Mouse (Mus musculus) left cerebral cortex, adult 9 months (tissue): ENCODE results near the gene Grid1.

Experiments
- DNase-seq, 2 experiments: peaks; one replicate each; pipeline ENCODE4 v3.0.0; 2022; ENCODE audit warnings: low spot score in 2 of 2

Gene Grid1

GRCm38 (mm10) chr14:35009074-35009473 is 189.2 kb downstream of the Grid1 start:
- no peak for DNase-seq

- DNase-seq, result no peak
Observed at GRCm38 (mm10) chr14:35026686-35027085, 206.8 kb downstream of the Grid1 start.

- DNase-seq, result no peak
Observed at GRCm38 (mm10) chr14:35027501-35028140, 207.7 kb downstream of the Grid1 start.

GRCm38 (mm10) chr14:35029626-35030025 is 209.7 kb downstream of the Grid1 start:
- DNase-seq, result no peak

- no peak for DNase-seq
Observed at GRCm38 (mm10) chr14:35030271-35030670, 210.4 kb downstream of the Grid1 start.

GRCm38 (mm10) chr14:35032283-35032682 is 212.4 kb downstream of the Grid1 start:
- no peak for DNase-seq

GRCm38 (mm10) chr14:35044268-35044667 is 224.4 kb downstream of the Grid1 start:
- no peak for DNase-seq

- DNase-seq, result peak in 1 of 2 experiments; percentile 36
Observed at GRCm38 (mm10) chr14:35044918-35045698, 225.2 kb downstream of the Grid1 start.

- DNase-seq, result no peak
Observed at GRCm38 (mm10) chr14:35049231-35049630, 229.3 kb downstream of the Grid1 start.

GRCm38 (mm10) chr14:35054139-35054538 is 234.2 kb downstream of the Grid1 start:
- no peak for DNase-seq

- DNase-seq, result peak; percentile 32 to 53
Observed at GRCm38 (mm10) chr14:35074636-35075035, 254.7 kb downstream of the Grid1 start.

GRCm38 (mm10) chr14:35079954-35080353 is 260.0 kb downstream of the Grid1 start:
- DNase-seq, result no peak

GRCm38 (mm10) chr14:35092646-35093045 is 272.7 kb downstream of the Grid1 start:
- no peak for DNase-seq

- no peak for DNase-seq
Observed at GRCm38 (mm10) chr14:35093561-35094186, 273.8 kb downstream of the Grid1 start.

- no peak for DNase-seq
Observed at GRCm38 (mm10) chr14:35095506-35096059, 275.7 kb downstream of the Grid1 start.

GRCm38 (mm10) chr14:35096085-35096484 is 276.2 kb downstream of the Grid1 start:
- DNase-seq, result no peak

- DNase-seq, result peak in 1 of 2 experiments; percentile 42
Observed at GRCm38 (mm10) chr14:35097166-35097565, 277.3 kb downstream of the Grid1 start.

- DNase-seq, result no peak
Observed at GRCm38 (mm10) chr14:35103639-35104210, 283.8 kb downstream of the Grid1 start.

- DNase-seq, result no peak
Observed at GRCm38 (mm10) chr14:35107596-35107995, 287.7 kb downstream of the Grid1 start.

GRCm38 (mm10) chr14:35110928-35111327 is 291.0 kb downstream of the Grid1 start:
- DNase-seq, result peak in 1 of 2 experiments; percentile 42

- DNase-seq, result no peak
Observed at GRCm38 (mm10) chr14:35112327-35113275, 292.7 kb downstream of the Grid1 start.
